Mouse (Mus musculus) cortical plate, adult 2 months (tissue): ENCODE measurements around the gene Eif2b2.

Source experiments
- CTCF ChIP-seq: fragments of 200-500 bp; IDR thresholded peaks from 2 replicates; pipeline ENCODE4 v1.5.1; 2011; ENCODE audit warnings: mild to moderate bottlenecking, control low read depth, low read length; ENCODE audit not compliant: insufficient read depth; ENCODE audit errors: extremely low read depth
- POLR2A ChIP-seq: fragments of 200-500 bp; IDR thresholded peaks from 2 replicates; pipeline ENCODE4 v1.6.1; 2011; ENCODE audit warnings: mild to moderate bottlenecking, low read length, control low read depth; ENCODE audit not compliant: insufficient read depth; ENCODE audit errors: extremely low read depth

GRCm38 (mm10) chr12:85219905-85220290 is 617 bp downstream of the Eif2b2 start:
- TF ChIP-seq CTCF (no peak), POLR2A (no peak)
